Mouse (Mus musculus) kidney, postnatal 0 days (tissue): Measurements from ENCODE around the gene Pde6g. TPM values are rescaled to one million over a fixed set of nuclear protein-coding genes. Genes with fewer than 3 reads are reported as not detected.
"Not testable (repeated sequence)": the region's sequence is repeated elsewhere in the genome, so short reads cannot be mapped to it uniquely, and the experiment has no call there.

Experiments
- ATAC-seq: fragments of 200-750 bp; cut with Nextera tagmentation; replicated peaks from 2 replicates; pipeline ENCODE4 v1.8.0; 2017; ENCODE audit warnings: low read depth, moderate number of reproducible peaks, moderate TSS enrichment, moderate library complexity; ENCODE audit not compliant: low FRiP score
- DNase-seq: peaks from one replicate; pipeline ENCODE4 v3.0.0-alpha.2; 2016; ENCODE audit warnings: low spot score
- H3K27ac ChIP-seq: fragments of 300-500 bp; sonication (generic); 2 replicates; pipeline ENCODE4 v1.5.1; 2014; ENCODE audit warnings: mild to moderate bottlenecking
- H3K27me3 ChIP-seq: fragments of 300-500 bp; sonication (generic); 2 replicates; pipeline ENCODE4 v1.6.1; 2014; ENCODE audit warnings: low read length, mixed read lengths; ENCODE audit not compliant: insufficient read depth
- H3K36me3 ChIP-seq: fragments of 300-500 bp; sonication (generic); 2 replicates; pipeline ENCODE4 v1.6.1; 2014; ENCODE audit warnings: low read length, mixed read lengths; ENCODE audit not compliant: insufficient read depth
- H3K4me1 ChIP-seq: fragments of 300-500 bp; sonication (generic); replicated peaks from 2 replicates; pipeline ENCODE4 v1.6.1; 2014; ENCODE audit warnings: antibody characterized with exemption, low read length, mixed read lengths; ENCODE audit not compliant: insufficient read depth
- H3K4me2 ChIP-seq: fragments of 300-500 bp; sonication (generic); 2 replicates; pipeline ENCODE4 v1.6.1; 2014; ENCODE audit warnings: mild to moderate bottlenecking, low read length, moderate library complexity, mixed read lengths
- H3K4me3 ChIP-seq: fragments of 300-500 bp; sonication (generic); replicated peaks from 2 replicates; pipeline ENCODE4 v1.5.1; 2014; ENCODE audit warnings: low read depth, low read length
- H3K9ac ChIP-seq: fragments of 300-500 bp; sonication (generic); 2 replicates; pipeline ENCODE4 v1.6.1; 2014; ENCODE audit warnings: low read depth, low read length
- H3K9me3 ChIP-seq: fragments of 300-500 bp; sonication (generic); replicated peaks from 2 replicates; pipeline ENCODE4 v1.6.1; 2016; ENCODE audit warnings: low read length, inconsistent platforms, mixed read lengths
- CTCF ChIP-seq: IDR thresholded peaks from 2 replicates; pipeline ENCODE4 v1.5.1; 2016; ENCODE audit warnings: antibody characterized with exemption, low read depth, mild to moderate bottlenecking, moderate library complexity
- WGBS: fragments of 180-500 bp; shearing (Covaris S2); extraction: QIAGEN DNeasy Blood & Tissue Kit; methylation state at CpG from one replicate; pipeline ENCODE4 v1.1.7; 2014; 5-methylcytosine and 5-hydroxymethylcytosine counted together
- polyA plus RNA-seq: library from polyadenylated mRNA; unstranded; fragments of >200 nt; fragmentation: Nextera tagmentation; extraction: Ambion mirVana; gene quantifications from 2 replicates; pipeline ENCODE4 v1.2.1, GENCODE M21; 2015

Pde6g gene
- polyA plus RNA-seq, 1 experiment from 2014 or later: 0.17 TPM

GRCm38 (mm10) chr11:120437152-120437856, 16.0 kb downstream of the Pde6g start, which contains the start of gene Nploc4:
Gene Nploc4, minus strand, starts transcription at chr11:120437708.
- no peak; the same call in 1 of the 2 replicates for TF ChIP-seq CTCF
- peak; percentile 90 for ATAC-seq

GRCm38 (mm10) chr11:120426727-120427126, 26.6 kb downstream of the Pde6g start:
- Histone ChIP-seq H3K4me1 (peaks cover 8% of the 10 kb centered on the region), H3K36me3 (peaks cover 47% of the 10 kb centered on the region), H3K4me2 (no peak overlapping the region), H3K9me3 (no peaks in the 10 kb centered on the region), H3K9ac (no peak overlapping the region), H3K4me3 (no peak overlapping the region), H3K27ac (no peak overlapping the region), H3K27me3 (no peaks in the 10 kb centered on the region)
- ATAC-seq (no peak), DNase-seq (no peak)
- no peak for TF ChIP-seq CTCF
- 89% methylated on average over 3 of the region's 3 CpGs for WGBS

More at GRCm38 (mm10) chr11:120437152-120437856, 16.0 kb downstream of the Pde6g start, which contains the start of gene Nploc4:
- Histone ChIP-seq H3K36me3 (peaks cover 11% of the 10 kb centered on the region; the same call in 1 of the 2 replicates), H3K9me3 (no peaks in the 10 kb centered on the region), H3K9ac (peak within 1 kb of the TSS; percentile 95), H3K27ac (peak within 1 kb of the TSS; percentile 79), H3K4me1 (peaks cover 6% of the 10 kb centered on the region), H3K4me2 (peak within 1 kb of the TSS; percentile 71), H3K27me3 (no peaks in the 10 kb centered on the region), H3K4me3 (peak within 1 kb of the TSS; percentile 96)
- peak; percentile 88 for DNase-seq
- under 1% methylated on average over 70 of the region's 77 CpGs for WGBS

GRCm38 (mm10) chr11:120423569-120424295, 29.6 kb downstream of the Pde6g start:
- Histone ChIP-seq H3K4me3 (no peak overlapping the region), H3K27ac (0 out of 2 replicates have a peak overlapping the region, but pooled peaks have one; percentile 47), H3K4me1 (peaks cover 10% of the 10 kb centered on the region), H3K4me2 (no peak overlapping the region), H3K36me3 (peaks cover 47% of the 10 kb centered on the region), H3K9me3 (no peaks in the 10 kb centered on the region), H3K9ac (no peak overlapping the region), H3K27me3 (no peaks in the 10 kb centered on the region)
- TF ChIP-seq CTCF: peak; percentile 77
- peak; percentile 85 for DNase-seq
- 0 out of 2 replicates have a peak, but pooled peaks have one; percentile 3 for ATAC-seq
- 45% methylated on average over 9 of the region's 9 CpGs for WGBS

GRCm38 (mm10) chr11:120422651-120423568, 30.4 kb downstream of the Pde6g start:
- WGBS: 26% methylated on average over 13 of the region's 13 CpGs
- H3K4me1 ChIP-seq: peaks cover 10% of the 10 kb centered on the region
- H3K36me3 ChIP-seq: peaks cover 44% of the 10 kb centered on the region
- peak overlapping the region; percentile 60 for H3K27ac ChIP-seq
- H3K27me3 ChIP-seq: no peaks in the 10 kb centered on the region
- no peak overlapping the region for H3K9ac ChIP-seq
- no peak overlapping the region for H3K4me2 ChIP-seq
- no peaks in the 10 kb centered on the region for H3K9me3 ChIP-seq
- ATAC-seq (peak; percentile 54; the same call in 1 of the 2 replicates), DNase-seq (peak; percentile 82)
- no peak overlapping the region for H3K4me3 ChIP-seq
- no peak for TF ChIP-seq CTCF

GRCm38 (mm10) chr11:120418592-120418991, 34.7 kb downstream of the Pde6g start:
- ATAC-seq (no peak), DNase-seq (no peak)
- no peaks in the 10 kb centered on the region for H3K9me3 ChIP-seq
- H3K9ac ChIP-seq: no peak overlapping the region
- H3K36me3 ChIP-seq: peaks cover 40% of the 10 kb centered on the region
- no peaks in the 10 kb centered on the region for H3K27me3 ChIP-seq
- 93% methylated on average over 1 of the region's 1 CpGs for WGBS
- TF ChIP-seq CTCF: no peak
- no peak overlapping the region for H3K4me2 ChIP-seq
- no peak overlapping the region for H3K27ac ChIP-seq
- peaks cover 10% of the 10 kb centered on the region for H3K4me1 ChIP-seq
- H3K4me3 ChIP-seq: no peak overlapping the region

GRCm38 (mm10) chr11:120417852-120418251, 35.4 kb downstream of the Pde6g start:
- 92% methylated on average over 7 of the region's 7 CpGs for WGBS
- TF ChIP-seq CTCF: no peak

GRCm38 (mm10) chr11:120413621-120414020, 39.7 kb downstream of the Pde6g start:
- WGBS: 96% methylated on average over 7 of the region's 10 CpGs
- not testable (repeated sequence) for H3K9ac ChIP-seq, H3K4me3 ChIP-seq, H3K9me3 ChIP-seq, H3K4me2 ChIP-seq, H3K27ac ChIP-seq, H3K27me3 ChIP-seq, DNase-seq, ATAC-seq, H3K4me1 ChIP-seq
- peaks cover 75% of the 10 kb centered on the region for H3K36me3 ChIP-seq

More at GRCm38 (mm10) chr11:120417852-120418251, 35.4 kb downstream of the Pde6g start:
- ATAC-seq (no peak), DNase-seq (no peak)
- Histone ChIP-seq H3K4me1 (peaks cover 5% of the 10 kb centered on the region; the same call in 1 of the 2 replicates), H3K9me3 (no peaks in the 10 kb centered on the region), H3K4me3 (no peak overlapping the region), H3K36me3 (peaks cover 47% of the 10 kb centered on the region), H3K9ac (no peak overlapping the region), H3K4me2 (no peak overlapping the region), H3K27ac (no peak overlapping the region), H3K27me3 (no peaks in the 10 kb centered on the region)
